Mouse (Mus musculus) spleen, postnatal 14 days (tissue): ENCODE results near the gene Rhbdd1.

Source experiments
- DNase-seq, 2 experiments: peaks; one replicate each; pipeline ENCODE4 v3.0.0; 2021 to 2022; ENCODE audit warnings: low spot score in 2 of 2

The Rhbdd1 gene

GRCm38 (mm10) chr1:82429061-82429460 is 112.8 kb downstream of the Rhbdd1 start:
- no peak for DNase-seq

- DNase-seq, result no peak
These were observed 116.8 kb downstream of the Rhbdd1 start for GRCm38 (mm10) chr1:82432919-82433648.

- DNase-seq, result no peak
These were observed 117.4 kb downstream of the Rhbdd1 start for GRCm38 (mm10) chr1:82433649-82434005.

GRCm38 (mm10) chr1:82437273-82437672 is 121.0 kb downstream of the Rhbdd1 start:
- no peak for DNase-seq

- no peak for DNase-seq
These were observed 123.9 kb downstream of the Rhbdd1 start for GRCm38 (mm10) chr1:82440123-82440522.

- DNase-seq, result no peak
These were observed 127.3 kb downstream of the Rhbdd1 start for GRCm38 (mm10) chr1:82443517-82443916.

- DNase-seq, result no peak
These were observed 129.8 kb downstream of the Rhbdd1 start for GRCm38 (mm10) chr1:82446049-82446448.

GRCm38 (mm10) chr1:82449851-82450250 is 133.6 kb downstream of the Rhbdd1 start:
- no peak for DNase-seq

GRCm38 (mm10) chr1:82451927-82452651 is 135.8 kb downstream of the Rhbdd1 start:
- no peak for DNase-seq

- DNase-seq, result no peak
These were observed 137.8 kb downstream of the Rhbdd1 start for GRCm38 (mm10) chr1:82454031-82454430.

- DNase-seq, result no peak
These were observed 143.1 kb downstream of the Rhbdd1 start for GRCm38 (mm10) chr1:82459350-82459749.

- no peak for DNase-seq
These were observed 143.7 kb downstream of the Rhbdd1 start for GRCm38 (mm10) chr1:82459926-82460325.

- DNase-seq, result no peak
These were observed 144.8 kb downstream of the Rhbdd1 start for GRCm38 (mm10) chr1:82461041-82461440.

GRCm38 (mm10) chr1:82465321-82465853 is 149.1 kb downstream of the Rhbdd1 start:
- DNase-seq, result no peak

- no peak for DNase-seq
These were observed 152.6 kb downstream of the Rhbdd1 start for GRCm38 (mm10) chr1:82468872-82469271.

- no peak for DNase-seq
These were observed 154.4 kb downstream of the Rhbdd1 start for GRCm38 (mm10) chr1:82470516-82471225.

GRCm38 (mm10) chr1:82473467-82473866 is 157.2 kb downstream of the Rhbdd1 start:
- DNase-seq, result no peak

- no peak for DNase-seq
These were observed 158.3 kb downstream of the Rhbdd1 start for GRCm38 (mm10) chr1:82474461-82474961.

- DNase-seq, result no peak
These were observed 159.0 kb downstream of the Rhbdd1 start for GRCm38 (mm10) chr1:82475254-82475653.

- no peak for DNase-seq
These were observed 159.6 kb downstream of the Rhbdd1 start for GRCm38 (mm10) chr1:82475821-82476220.

GRCm38 (mm10) chr1:82476256-82476655 is 160.0 kb downstream of the Rhbdd1 start:
- DNase-seq, result no peak

- no peak for DNase-seq
These were observed 160.5 kb downstream of the Rhbdd1 start for GRCm38 (mm10) chr1:82476746-82477145.
